Mouse (Mus musculus): ENCODE results near the gene Uhrf1bp1. TPM values are rescaled to one million over a fixed set of nuclear protein-coding genes. Genes with fewer than 3 reads are reported as not detected.

The Uhrf1bp1 gene
- 2.0 and 3.5 TPM in 2 replicates for polyA plus RNA-seq (2015; fragmentation: Nextera tagmentation; extraction: Ambion mirVana)

GRCm38 (mm10) chr17:27856265-27856797 lies at the start of gene Uhrf1bp1:
Uhrf1bp1 (plus strand) TSS chr17:27856441.
- H3K27me3 ChIP-seq = no peaks in the 10 kb centered on the region
- H3K4me3 ChIP-seq (replicated peaks) = peak within 1 kb of the TSS; percentile 90
- peak within 1 kb of the TSS; percentile 89 for H3K27ac ChIP-seq
- peak within 1 kb of the TSS; percentile 91 for H3K9ac ChIP-seq
- peak within 1 kb of the TSS; percentile 98 for H3K4me2 ChIP-seq
- H3K9me3 ChIP-seq (replicated peaks) = no peaks in the 10 kb centered on the region
- peak; percentile 72 for DNase-seq
- under 1% methylated on average over 54 of the region's 54 CpGs for WGBS (ENCODE audit: insufficient replicate concordance)
- H3K36me3 ChIP-seq = peaks cover 30% of the 10 kb centered on the region
- peaks cover 51% of the 10 kb centered on the region for H3K4me1 ChIP-seq (replicated peaks)
- peak; percentile 79 for ATAC-seq (ENCODE audit: low read depth)

- Histone ChIP-seq H3K9ac (no peak overlapping the region), H3K27me3 (no peaks in the 10 kb centered on the region), H3K4me2 (no peak overlapping the region), H3K4me3 (replicated peaks) (no peak overlapping the region), H3K36me3 (no peaks in the 10 kb centered on the region), H3K27ac (no peak overlapping the region), H3K4me1 (replicated peaks) (peaks cover 75% of the 10 kb centered on the region), H3K9me3 (replicated peaks) (no peaks in the 10 kb centered on the region)
- 62% methylated on average over 2 of the region's 2 CpGs for WGBS (ENCODE audit: insufficient replicate concordance)
- no peak for DNase-seq
- no peak for ATAC-seq (ENCODE audit: low read depth)
These were observed 48.6 kb upstream of the Uhrf1bp1 start for GRCm38 (mm10) chr17:27807542-27808078.

GRCm38 (mm10) chr17:27810569-27811331 lies 45.5 kb upstream of the Uhrf1bp1 start:
- Histone ChIP-seq H3K4me1 (replicated peaks) (peaks cover 68% of the 10 kb centered on the region), H3K27me3 (no peaks in the 10 kb centered on the region), H3K9me3 (replicated peaks) (no peaks in the 10 kb centered on the region), H3K4me3 (replicated peaks) (no peak overlapping the region), H3K36me3 (no peaks in the 10 kb centered on the region), H3K4me2 (no peak overlapping the region), H3K9ac (no peak overlapping the region), H3K27ac (0 out of 2 replicates have a peak overlapping the region, but pooled peaks have one; percentile 4)
- DNase-seq (no peak), ATAC-seq (ENCODE audit: low read depth) (no peak)
- WGBS (ENCODE audit: insufficient replicate concordance) = 74% methylated on average over 16 of the region's 16 CpGs

- H3K4me2 ChIP-seq = no peak overlapping the region
- H3K9ac ChIP-seq = no peak overlapping the region
- H3K4me1 ChIP-seq (replicated peaks) = peaks cover 64% of the 10 kb centered on the region
- H3K9me3 ChIP-seq (replicated peaks) = no peaks in the 10 kb centered on the region
- H3K27ac ChIP-seq = no peak overlapping the region
- DNase-seq (no peak), ATAC-seq (ENCODE audit: low read depth) (no peak)
- H3K36me3 ChIP-seq = no peaks in the 10 kb centered on the region
- H3K27me3 ChIP-seq = no peaks in the 10 kb centered on the region
- H3K4me3 ChIP-seq (replicated peaks) = no peak overlapping the region
- WGBS (ENCODE audit: insufficient replicate concordance) = 58% methylated on average over 3 of the region's 3 CpGs
These were observed 44.3 kb upstream of the Uhrf1bp1 start for GRCm38 (mm10) chr17:27811980-27812379.

GRCm38 (mm10) chr17:27814606-27815005 lies 41.6 kb upstream of the Uhrf1bp1 start:
- Histone ChIP-seq H3K9me3 (replicated peaks) (no peaks in the 10 kb centered on the region), H3K27me3 (no peaks in the 10 kb centered on the region), H3K36me3 (no peaks in the 10 kb centered on the region), H3K27ac (no peak overlapping the region), H3K4me1 (replicated peaks) (peaks cover 71% of the 10 kb centered on the region), H3K9ac (no peak overlapping the region), H3K4me3 (replicated peaks) (no peak overlapping the region), H3K4me2 (no peak overlapping the region)
- no peak for ATAC-seq (ENCODE audit: low read depth)
- DNase-seq = no peak

GRCm38 (mm10) chr17:27819011-27819410 lies 37.2 kb upstream of the Uhrf1bp1 start:
- Histone ChIP-seq H3K27me3 (no peaks in the 10 kb centered on the region), H3K9ac (peak overlapping the region; percentile 98), H3K9me3 (replicated peaks) (no peaks in the 10 kb centered on the region), H3K4me3 (replicated peaks) (peak overlapping the region; percentile 96), H3K4me2 (peak overlapping the region; percentile 92), H3K4me1 (replicated peaks) (peaks cover 60% of the 10 kb centered on the region), H3K36me3 (no peaks in the 10 kb centered on the region), H3K27ac (peak overlapping the region; percentile 96)
- 16% methylated on average over 7 of the region's 7 CpGs for WGBS (ENCODE audit: insufficient replicate concordance)
- DNase-seq = no peak
- ATAC-seq (ENCODE audit: low read depth) = no peak

- peak; percentile 46 for DNase-seq
- peak overlapping the region; percentile 96 for H3K4me3 ChIP-seq (replicated peaks)
- H3K9ac ChIP-seq = peak overlapping the region; percentile 98
- WGBS (ENCODE audit: insufficient replicate concordance) = under 1% methylated on average over 20 of the region's 20 CpGs
- H3K4me2 ChIP-seq = peak overlapping the region; percentile 92
- H3K4me1 ChIP-seq (replicated peaks) = peaks cover 58% of the 10 kb centered on the region
- H3K9me3 ChIP-seq (replicated peaks) = no peaks in the 10 kb centered on the region
- H3K27me3 ChIP-seq = no peaks in the 10 kb centered on the region
- H3K27ac ChIP-seq = peak overlapping the region; percentile 96
- no peaks in the 10 kb centered on the region for H3K36me3 ChIP-seq
- ATAC-seq (ENCODE audit: low read depth) = no peak
These were observed 36.7 kb upstream of the Uhrf1bp1 start for GRCm38 (mm10) chr17:27819521-27819970.

- H3K4me1 ChIP-seq (replicated peaks) = peaks cover 62% of the 10 kb centered on the region
- no peaks in the 10 kb centered on the region for H3K36me3 ChIP-seq
- H3K27ac ChIP-seq = peak overlapping the region; percentile 96
- H3K27me3 ChIP-seq = no peaks in the 10 kb centered on the region
- peak overlapping the region; percentile 92 for H3K4me2 ChIP-seq
- no peaks in the 10 kb centered on the region for H3K9me3 ChIP-seq (replicated peaks)
- ATAC-seq (ENCODE audit: low read depth) = peak; percentile 27
- under 1% methylated on average over 50 of the region's 62 CpGs for WGBS (ENCODE audit: insufficient replicate concordance)
- peak overlapping the region; percentile 96 for H3K4me3 ChIP-seq (replicated peaks)
- peak; percentile 53 for DNase-seq
- H3K9ac ChIP-seq = peak overlapping the region; percentile 98
These were observed 36.2 kb upstream of the Uhrf1bp1 start for GRCm38 (mm10) chr17:27819971-27820567.

GRCm38 (mm10) chr17:27820568-27821406 lies 35.5 kb upstream of the Uhrf1bp1 start, which contains the start of gene D17Wsu92e:
D17Wsu92e (minus strand) TSS chr17:27820648.
- H3K4me3 ChIP-seq (replicated peaks) = peak within 1 kb of the TSS; percentile 96
- no peaks in the 10 kb centered on the region for H3K27me3 ChIP-seq
- peak; percentile 91 for ATAC-seq (ENCODE audit: low read depth)
- peak; percentile 95 for DNase-seq
- peaks cover 64% of the 10 kb centered on the region for H3K4me1 ChIP-seq (replicated peaks)
- peak within 1 kb of the TSS; percentile 92 for H3K4me2 ChIP-seq
- peak within 1 kb of the TSS; percentile 98 for H3K9ac ChIP-seq
- H3K36me3 ChIP-seq = no peaks in the 10 kb centered on the region
- H3K9me3 ChIP-seq (replicated peaks) = no peaks in the 10 kb centered on the region
- 2% methylated on average over 39 of the region's 56 CpGs for WGBS (ENCODE audit: insufficient replicate concordance)
- H3K27ac ChIP-seq = peak within 1 kb of the TSS; percentile 96

- Histone ChIP-seq H3K27ac (peak overlapping the region; percentile 96), H3K36me3 (no peaks in the 10 kb centered on the region), H3K9me3 (replicated peaks) (no peaks in the 10 kb centered on the region), H3K27me3 (no peaks in the 10 kb centered on the region), H3K9ac (peak overlapping the region; percentile 73), H3K4me3 (replicated peaks) (peak overlapping the region; percentile 96), H3K4me2 (peak overlapping the region; percentile 92), H3K4me1 (replicated peaks) (peaks cover 69% of the 10 kb centered on the region)
- peak; percentile 20 for ATAC-seq (ENCODE audit: low read depth)
- WGBS (ENCODE audit: insufficient replicate concordance) = 20% methylated on average over 9 of the region's 9 CpGs
- peak; percentile 33 for DNase-seq
These were observed 34.6 kb upstream of the Uhrf1bp1 start for GRCm38 (mm10) chr17:27821407-27822338.

Measured in liver, embryonic 13.5 days (tissue).